Mouse (Mus musculus): ENCODE data around the gene Olfr155.

DNA sequence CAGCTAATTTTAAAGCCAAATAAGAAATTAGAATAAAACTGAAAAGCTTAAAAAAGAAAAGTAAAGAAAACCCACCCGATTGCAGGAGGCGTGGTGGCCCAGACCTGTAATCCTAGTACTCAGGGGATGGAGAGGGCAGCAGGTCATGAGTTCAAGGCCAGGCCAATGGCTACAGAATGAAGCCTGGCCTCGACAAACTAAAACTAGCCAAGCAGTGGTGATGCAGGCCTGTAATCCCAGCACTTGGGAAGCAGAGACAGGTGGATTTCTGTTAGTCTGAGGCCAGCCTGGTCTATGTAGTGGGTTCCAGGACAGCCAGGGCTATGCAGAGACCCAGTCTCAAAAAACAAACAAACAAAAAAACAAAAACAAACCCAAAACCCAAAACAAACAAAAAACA lies 13.0 kb upstream of the Olfr155 start:
- TF ChIP-seq CTCF (IDR thresholded peaks at IDR 0.05; ENCODE audit: low read depth) (no peak), EP300 (IDR thresholded peaks at IDR 0.05; ENCODE audit: low read depth) (no peak)

All from heart, postnatal 0 days (tissue).